Mouse (Mus musculus): ENCODE results near the gene Shc1.
"Not testable (repeated sequence)": the region's sequence is repeated elsewhere in the genome, so short reads cannot be mapped to it uniquely, and the experiment has no call there.

Gene Shc1

DNA sequence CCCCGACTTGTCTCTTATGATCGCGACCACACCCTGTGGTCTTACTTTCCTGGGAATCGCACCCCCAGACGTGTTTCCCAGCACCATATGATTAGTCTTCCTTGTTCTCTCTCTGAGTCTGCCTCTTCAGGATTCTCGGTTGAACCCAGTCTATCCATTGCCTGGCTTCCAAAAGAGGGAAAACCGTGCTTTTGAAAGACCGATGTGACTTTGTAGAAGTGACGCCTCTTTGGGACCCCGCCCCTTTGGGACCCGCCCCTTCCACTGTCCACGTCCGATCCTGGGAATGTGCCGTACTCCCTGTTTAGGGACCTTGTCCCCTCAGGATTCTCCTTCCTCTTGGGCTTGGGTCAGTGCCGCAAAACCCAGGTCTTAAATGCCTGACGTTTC, 613 bp downstream of the Shc1 start:
- DNase-seq (ENCODE audit: low spot score in 2 of 2): peak; percentile 60 to 82

DNA sequence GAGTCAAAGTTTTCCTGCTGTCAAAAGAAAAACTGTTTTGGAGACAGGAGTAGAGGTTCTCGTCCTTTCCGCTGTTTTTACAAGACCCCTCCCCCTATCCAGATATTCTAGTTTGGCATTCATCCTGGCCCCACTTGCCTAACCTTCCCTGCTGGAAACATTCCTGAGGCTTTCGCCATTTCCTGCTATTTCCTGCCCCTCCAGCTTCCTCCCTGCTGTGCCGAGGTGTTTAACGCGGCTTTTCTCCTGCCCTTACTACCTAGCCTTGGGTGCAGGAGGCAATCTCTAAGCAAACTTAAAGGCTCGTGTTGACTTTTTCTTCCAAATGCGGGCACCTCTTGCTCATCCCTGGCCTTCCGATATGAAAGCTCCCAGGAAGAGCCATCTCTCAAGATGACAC, 1.3 kb downstream of the Shc1 start:
- peak; percentile 31 to 70 for DNase-seq (ENCODE audit: low spot score in 2 of 2)

DNA sequence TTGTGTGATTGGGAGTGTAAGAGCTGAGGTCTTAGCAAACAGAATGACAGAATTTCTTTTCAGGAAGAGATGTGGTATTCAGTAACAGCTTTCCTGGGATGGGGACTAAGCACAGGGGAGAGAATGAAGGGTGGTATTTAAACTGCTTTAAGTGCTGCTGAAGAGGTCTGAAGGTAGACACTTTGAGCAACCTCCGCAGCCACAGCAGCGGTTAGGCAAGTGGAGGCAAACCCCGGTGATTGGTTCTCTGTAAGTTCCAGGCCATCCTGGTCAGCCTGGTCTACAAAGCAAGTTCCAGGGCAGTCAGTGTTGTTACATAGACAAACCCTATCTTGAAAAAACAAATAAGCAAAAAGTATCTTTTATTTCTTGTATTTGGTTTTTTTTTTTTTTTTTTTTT, 1.7 kb downstream of the Shc1 start:
- DNase-seq (ENCODE audit: low spot score in 2 of 2): no peak

DNA sequence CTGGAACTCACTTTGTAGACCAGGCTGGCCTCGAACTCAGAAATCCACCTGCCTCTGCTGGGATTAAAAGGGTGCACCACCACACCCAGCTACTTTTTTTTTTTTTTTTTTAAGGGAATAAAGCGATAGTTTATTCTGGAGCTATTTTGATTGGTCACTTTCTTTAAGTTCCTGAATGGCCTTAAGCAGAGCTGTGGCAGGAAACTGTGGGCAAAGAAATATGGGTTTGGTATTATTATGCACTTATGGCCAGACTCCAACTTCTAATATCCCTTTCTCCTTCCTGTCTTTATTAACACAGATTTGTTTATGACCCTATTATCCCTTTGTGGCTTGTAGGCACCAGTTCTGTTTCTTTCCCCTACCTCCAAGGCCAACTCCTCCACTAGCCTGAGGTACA, 2.2 kb downstream of the Shc1 start:
- DNase-seq (ENCODE audit: low spot score in 2 of 2): no peak

DNA sequence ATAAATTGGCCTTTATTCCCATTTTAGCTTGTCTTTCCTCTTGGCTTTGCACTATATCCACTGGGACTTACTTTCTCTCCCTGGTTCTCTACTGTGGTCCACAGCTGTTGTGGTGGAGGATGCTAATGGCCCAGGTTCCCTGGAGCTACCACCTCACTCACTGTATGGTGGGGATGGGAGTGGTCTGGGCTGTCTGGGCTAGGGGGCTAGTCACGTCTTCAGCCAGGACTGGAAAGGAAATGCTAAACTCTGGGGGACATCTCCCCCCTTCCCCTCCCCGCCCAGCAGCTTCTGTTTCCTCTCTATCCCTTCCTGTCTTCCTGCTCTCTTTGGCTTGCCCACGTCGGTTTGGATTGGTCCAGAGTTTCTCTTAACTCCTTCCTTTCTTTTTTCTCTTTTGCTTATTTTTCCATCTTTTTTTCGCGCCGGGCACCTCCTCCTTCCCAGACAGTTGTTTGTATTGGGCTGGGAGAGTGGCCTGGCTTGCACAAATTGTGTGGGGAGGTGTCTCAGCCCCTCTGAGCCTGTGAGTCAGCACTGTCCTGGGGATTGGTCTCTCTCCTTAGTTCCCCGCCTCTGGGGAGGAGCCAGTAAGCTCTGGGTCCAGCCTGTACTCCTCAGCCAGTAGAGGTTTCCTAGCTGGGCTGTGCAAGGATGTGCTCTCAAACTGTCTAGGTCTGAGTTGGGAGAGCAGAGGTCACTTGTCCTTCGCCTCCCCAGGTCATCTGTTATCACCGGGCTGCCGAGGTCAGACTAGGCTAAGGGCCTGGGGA, 2.9 kb downstream of the Shc1 start:
- peak; percentile 59 to 84 for DNase-seq (ENCODE audit: low spot score in 2 of 2)

DNA sequence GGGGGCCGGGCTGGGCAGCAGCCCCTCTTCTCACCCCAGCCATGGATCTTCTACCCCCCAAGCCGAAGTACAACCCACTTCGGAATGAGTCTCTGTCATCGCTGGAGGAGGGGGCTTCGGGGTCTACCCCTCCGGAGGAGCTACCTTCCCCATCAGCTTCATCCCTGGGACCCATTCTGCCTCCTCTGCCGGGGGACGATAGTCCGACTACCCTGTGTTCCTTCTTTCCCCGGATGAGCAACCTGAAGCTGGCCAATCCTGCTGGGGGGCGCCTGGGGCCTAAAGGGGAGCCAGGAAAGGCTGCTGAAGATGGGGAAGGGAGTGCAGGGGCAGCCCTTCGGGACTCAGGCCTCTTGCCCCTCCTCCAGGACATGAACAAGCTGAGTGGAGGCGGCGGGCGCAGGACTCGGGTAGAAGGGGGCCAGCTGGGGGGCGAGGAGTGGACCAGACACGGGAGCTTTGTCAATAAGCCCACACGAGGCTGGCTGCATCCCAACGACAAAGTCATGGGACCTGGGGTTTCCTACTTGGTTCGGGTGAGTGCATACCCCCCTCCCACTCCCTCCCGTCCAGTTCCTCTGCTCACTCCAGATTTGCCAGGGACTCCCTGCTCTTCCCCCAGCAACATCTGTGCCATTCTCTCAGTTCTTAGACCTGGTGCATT, 3.7 kb downstream of the Shc1 start:
- peak in 1 of 2 experiments; percentile 21 for DNase-seq (ENCODE audit: low spot score in 2 of 2)

DNA sequence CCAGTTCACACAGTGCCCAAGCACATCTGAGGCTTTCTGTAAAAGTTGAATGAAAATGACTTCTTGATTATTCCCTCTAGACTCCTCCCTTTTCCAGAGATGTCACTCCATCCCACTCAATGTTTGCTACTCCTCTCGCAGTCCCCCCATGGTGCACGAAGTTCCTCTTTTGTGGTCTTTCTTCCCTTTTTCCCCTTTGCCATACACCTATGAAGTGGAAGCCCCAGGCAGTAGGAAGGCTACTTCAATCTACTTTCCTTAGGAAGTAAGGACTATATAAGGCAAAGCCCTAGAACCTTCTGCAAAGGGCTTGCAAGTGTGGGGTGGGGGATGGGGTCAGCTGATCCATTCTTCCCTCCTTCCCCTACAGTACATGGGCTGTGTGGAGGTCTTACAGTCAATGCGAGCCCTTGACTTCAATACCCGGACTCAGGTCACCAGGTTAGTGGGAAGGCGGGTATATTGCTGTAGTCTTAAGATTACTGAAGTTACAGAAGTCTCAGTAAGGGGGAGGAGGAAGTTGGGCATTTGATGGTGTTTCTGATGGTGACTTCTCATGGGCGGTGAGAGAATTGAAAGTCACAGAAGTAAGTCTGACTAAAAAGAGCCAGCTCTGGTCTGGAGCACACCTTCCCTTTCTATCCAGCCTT, 4.4 kb downstream of the Shc1 start:
- no peak for DNase-seq (ENCODE audit: low spot score in 2 of 2)

DNA sequence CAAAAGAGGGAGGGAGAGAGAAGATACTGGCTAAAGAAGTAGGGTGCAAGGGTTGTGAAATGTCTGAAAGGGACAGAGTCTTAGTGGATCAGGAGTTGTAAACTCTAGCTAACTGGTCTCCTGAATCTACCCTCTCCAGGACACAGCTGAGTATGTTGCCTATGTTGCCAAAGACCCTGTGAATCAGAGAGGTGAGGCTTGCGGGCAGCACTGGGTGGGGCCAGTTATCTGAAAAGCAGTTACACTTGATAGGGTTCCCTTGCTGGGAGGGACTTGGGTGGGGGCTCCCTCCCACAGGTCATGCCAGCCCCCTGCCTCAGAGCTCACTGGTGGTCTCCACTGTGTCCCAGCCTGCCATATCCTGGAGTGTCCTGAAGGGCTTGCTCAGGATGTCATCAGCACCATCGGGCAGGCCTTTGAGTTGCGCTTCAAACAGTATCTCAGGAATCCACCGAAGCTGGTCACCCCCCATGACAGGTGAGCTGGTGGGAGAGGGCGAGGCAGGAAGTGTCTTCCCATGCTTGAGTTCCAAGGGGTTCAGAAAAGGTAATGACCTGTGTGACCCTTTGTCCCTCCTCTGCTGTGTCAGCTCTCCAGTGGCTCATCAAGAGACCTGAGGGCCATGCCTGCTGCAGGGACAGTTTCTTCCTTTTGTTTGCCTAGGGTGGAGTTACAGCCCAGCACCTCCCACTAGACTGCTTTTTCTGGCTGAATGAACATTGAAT, 6.3 kb downstream of the Shc1 start:
- no peak for DNase-seq (ENCODE audit: low spot score in 2 of 2)

DNA sequence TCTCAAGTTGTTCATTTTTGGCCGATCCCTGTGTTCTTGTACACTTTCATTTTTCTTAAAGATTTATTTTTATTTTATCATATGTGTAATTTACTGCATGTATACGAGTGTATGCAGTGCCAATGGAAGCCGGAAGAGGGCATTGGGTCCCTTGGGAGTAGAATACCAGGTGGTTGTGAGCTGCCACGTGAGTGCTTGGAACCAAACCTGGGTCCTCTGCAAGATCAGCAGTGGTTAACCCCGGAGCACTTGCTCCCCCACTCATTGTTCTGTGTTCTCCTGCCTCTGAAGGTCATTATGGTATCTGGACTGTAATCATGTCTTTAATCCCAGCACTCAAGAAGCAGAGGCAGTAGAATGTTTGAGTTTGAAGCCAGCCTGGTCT, 6.9 kb downstream of the Shc1 start:
- DNase-seq (ENCODE audit: low spot score in 2 of 2): no peak

DNA sequence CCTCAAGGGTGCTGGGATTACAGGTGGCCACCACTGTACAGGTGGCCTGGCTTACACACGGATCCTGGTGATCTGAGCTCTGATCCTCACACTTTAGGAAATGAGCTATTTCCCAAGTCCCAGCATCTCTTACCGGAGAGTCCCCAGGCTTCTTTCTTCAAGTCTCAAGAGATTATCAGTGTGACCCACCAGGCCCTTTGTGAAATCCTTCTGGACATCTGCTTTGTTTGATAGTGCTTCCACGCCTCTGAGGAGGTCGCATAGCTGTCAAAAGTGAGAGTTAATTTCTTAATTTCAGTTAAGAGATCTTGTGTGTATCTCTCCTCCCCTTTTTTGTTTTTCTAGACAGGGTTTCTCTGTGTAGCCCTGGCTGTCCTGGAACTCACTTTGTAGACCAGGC, 7.6 kb downstream of the Shc1 start:
- DNase-seq (ENCODE audit: low spot score in 2 of 2): no peak

DNA sequence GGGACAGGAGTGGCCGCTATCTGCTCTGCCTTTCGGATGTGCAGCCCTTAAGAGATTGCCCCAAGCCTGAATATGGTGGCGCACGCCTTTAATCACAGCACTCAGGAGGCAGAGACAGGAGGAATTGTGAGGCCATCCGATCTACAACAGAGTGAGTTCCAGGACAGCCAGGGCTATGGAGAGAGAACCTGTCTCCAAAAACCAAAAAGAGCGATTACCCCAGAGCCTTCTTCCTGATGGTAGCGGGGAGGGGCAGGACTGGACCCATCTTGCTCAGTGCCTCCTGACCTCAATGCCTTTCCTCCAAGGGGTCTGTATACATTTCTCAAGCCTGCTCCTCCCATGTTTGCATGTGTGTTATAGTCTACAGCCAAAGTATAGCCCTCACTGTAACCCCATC, 10.8 kb downstream of the Shc1 start:
- DNase-seq (ENCODE audit: low spot score in 2 of 2): not testable (repeated sequence)

DNA sequence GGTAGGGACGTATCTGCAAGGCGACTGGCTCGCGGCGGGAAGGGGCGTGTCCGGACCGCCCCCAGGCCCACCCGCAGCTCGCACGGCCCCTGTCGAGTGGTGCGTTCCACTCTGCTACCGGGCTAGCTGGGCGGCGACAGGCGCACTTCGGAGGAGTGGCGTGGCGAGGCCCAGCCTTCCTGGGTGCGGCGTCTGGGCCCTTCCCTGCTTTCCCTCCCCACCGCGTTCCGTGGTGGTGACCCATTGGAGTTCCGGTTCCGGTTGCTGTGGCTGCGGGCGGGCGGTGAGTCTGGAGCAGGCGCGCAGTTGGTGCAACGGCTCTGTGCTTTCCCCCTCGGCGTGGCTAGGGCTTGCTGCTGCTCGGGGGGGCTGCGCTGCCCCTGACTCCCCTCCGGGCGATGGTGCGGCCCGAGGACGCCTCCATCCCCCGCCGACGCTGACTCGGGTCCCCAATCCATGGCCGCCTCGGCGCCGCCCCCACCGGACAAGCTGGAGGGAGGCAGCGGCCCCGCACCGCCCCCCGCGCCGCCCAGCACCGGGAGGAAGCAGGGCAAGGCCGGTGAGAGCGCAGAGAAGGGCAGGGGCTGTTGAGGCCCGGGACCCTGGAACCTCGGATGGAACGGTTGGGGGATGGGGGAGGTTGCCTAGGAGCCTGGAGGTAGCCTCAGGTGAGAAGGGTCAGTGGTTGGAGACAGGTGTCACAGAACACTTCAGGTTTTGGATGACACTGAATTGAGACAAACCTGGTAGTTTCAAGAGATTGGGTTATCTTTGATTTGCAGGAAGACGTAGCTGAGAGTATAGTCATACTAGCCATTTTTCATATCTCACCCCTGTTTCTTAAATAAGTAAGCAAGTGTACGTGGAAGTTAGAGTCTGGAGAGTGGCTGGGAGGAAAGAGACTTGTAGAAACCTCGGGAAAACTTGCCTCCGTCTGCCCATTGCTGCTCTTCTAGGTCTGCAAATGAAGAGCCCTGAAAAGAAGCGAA, 12.2 kb downstream of the Shc1 start, which contains the start of gene Pygo2:
Gene Pygo2, plus strand, starts transcription at position 44 of the 989 bp plus-strand sequence.
- DNase-seq (ENCODE audit: low spot score in 2 of 2): peak; percentile 93 to 97

DNA sequence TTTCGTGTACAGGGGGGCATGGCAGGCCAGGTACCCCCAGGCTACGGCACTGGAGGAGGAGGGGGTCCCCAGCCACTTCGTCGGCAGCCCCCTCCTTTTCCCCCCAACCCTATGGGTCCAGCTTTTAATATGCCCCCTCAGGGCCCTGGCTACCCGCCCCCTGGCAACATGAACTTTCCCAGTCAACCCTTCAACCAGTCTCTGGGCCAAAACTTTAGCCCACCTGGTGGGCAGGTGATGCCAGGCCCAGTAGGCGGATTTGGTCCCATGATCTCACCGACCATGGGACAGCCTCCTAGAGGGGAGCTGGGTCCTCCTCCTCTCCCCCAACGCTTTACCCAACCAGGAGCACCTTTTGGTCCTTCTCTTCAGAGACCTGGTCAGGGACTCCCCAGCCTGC, 14.4 kb downstream of the Shc1 start:
- no peak for DNase-seq (ENCODE audit: low spot score in 2 of 2)

DNA sequence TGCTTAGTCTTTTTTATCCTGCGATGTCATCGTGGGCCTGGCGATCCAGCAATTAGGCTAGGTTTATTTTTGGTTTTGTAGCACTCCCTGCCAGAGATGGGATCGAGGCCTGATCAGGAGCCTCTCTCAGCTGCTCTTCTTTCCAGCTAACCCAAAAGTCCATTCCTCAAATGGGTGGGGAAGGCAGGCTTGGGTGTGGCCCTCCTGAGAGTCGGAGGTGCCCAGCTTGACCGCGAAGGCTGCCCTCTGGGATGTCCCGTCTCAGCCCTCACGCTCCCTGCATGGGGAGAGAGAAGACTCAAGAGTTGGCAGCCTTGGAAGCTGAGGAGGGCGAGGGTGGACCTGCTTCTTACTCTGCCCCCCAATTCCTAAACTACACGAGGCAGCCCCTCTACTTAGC, 16.3 kb downstream of the Shc1 start:
- DNase-seq (ENCODE audit: low spot score in 2 of 2): no peak

DNA sequence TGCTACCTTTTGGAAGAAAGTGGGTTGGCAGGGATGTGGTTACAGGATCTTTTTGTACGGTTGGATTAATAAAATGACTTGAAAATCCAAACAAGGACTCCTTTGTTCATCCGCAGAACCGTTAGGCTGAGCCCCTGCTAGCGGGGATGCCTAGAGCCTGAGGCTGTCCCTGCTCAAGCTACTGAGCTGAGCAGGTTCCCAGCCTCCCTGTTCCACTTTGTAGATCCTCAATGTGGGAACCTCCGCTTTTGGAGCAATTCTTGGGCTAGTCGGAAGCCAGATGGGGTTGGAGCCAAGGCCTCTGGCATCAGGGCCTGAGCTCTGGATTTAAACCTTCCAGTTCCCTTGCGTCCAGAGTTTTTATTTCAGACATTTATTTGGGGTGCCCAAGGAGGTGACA, 16.8 kb downstream of the Shc1 start:
- DNase-seq (ENCODE audit: low spot score in 2 of 2): no peak

DNA sequence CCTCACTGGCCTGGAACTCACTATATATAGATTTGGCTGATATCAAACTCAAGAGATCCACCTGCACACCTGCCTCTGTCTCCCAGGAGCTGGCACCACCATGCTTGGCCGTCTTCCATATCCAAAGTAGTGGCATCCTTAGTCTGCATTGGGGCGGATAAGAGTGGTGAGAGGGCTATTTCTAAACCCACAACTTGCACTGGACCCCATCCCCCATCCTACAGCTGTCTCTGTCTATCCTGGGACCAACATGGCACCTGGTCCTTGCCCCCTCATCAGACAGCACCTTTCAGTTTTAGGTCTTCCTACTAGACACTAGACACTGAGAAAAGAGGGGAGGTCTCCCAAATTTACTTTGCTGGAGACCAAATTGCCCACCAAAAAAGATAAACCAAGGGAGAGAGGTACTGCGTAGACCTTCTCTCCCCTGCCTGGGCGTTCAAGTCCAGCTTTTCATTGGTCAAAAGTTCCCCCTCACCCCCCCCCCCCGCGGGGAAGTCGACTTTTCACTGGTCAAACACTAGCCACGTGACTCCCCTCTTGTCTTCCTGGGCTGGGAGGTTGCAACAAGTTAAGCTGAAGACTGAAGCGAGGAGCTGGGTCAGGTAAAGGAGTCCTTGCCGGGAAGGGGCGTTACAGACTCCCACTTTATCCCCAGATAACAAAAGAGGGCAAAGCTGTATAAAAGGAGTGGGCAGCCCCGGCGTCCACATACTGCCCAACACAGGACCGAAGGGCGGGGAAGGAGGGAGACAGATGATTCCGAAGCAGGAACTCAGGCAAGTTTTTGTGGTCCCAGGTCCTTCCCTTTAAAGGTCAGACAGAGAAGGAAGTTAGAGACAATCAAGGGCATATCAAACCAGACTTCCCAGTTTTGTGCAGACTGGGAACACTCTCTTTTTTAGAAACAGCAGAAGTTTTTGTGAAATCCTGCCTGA, 18.2 kb downstream of the Shc1 start, which contains the start of gene Pbxip1:
Gene Pbxip1, plus strand, starts transcription at position 531 of the 938 bp plus-strand sequence.
- peak; percentile 58 to 66 for DNase-seq (ENCODE audit: low spot score in 2 of 2)

DNA sequence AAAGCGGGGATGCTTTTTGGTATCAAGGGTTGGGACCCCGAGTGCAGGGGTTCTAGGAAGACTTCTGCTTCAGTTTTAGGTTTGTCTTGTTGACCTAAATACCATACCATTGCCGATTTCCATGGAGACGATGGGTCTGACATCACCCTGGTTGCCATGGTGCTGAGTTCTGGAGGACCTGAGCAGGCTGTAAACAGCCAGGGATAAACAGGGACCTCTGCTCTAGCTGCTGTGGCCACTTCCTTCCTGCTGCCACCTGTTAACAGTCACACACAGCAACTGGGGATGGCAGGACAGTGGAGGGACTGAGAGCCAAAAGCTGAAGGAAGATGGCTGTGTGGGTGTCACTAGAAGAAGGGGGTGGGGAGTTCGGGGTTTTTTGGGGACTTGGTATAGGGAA, 19.0 kb downstream of the Shc1 start:
- DNase-seq (ENCODE audit: low spot score in 2 of 2): no peak

DNA sequence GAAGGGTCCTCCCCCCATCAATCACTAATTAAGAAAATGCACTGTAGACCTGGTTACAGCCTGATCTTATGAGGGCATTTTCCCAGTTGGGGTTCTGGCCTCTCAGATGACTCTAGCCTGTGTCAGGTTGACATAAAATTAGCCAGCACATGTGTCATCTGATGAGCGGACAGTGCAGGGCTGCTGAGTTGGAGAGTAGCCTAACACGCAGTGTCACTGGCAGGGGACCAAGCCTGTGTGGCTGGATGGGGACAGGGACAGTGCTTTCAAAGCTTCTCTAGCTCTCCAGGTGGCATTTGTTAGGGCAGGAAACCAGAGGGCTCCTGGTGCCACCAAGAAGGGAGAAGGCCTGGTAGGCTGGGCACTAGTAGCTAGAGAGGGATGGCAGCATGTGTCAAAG, 22.4 kb downstream of the Shc1 start:
- no peak for DNase-seq (ENCODE audit: low spot score in 2 of 2)

DNA sequence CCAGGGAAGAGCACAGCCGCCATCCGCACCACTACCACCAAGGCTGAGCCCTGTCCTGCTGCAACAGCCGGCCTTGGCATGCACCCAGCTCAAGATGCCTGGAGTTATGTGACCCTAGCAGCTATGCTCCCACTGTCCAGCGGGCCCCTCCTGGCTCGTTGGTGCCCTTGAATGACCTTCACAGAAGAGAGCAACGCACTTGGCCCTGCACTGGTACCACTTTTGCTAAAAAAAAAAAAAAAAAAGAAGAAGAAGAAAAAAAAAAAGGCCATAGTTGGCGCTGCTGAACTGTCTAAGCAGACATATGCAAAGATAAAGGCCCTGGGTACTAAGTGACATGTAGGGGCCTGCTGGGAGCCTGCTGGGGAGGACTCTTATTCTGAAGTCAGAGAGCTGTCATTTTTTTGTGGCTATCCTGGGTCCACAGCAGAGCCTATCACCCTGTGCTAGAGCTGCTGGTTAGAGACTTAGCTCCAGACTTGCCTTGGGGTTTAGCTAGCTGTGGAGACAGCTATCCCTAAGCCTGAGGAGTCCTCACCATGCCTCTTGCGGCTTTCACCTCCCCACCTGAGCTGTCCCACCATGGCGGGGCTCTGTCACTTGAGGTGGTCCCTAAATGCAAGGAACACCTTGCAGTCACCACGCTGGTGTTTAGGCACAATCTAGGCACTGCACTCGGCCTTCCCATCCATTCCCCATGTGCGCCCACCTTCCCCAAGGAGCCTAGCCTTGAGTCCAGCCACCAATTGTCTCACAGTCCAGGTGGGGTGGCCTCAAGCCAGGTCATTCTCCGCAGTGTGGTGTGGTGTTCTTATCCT, 30.7 kb downstream of the Shc1 start:
- no peak for DNase-seq (ENCODE audit: low spot score in 2 of 2)

Measured in urinary bladder, postnatal 36 days (tissue).